Mouse (Mus musculus): Measurements from ENCODE around the gene Lpcat1.

Gene Lpcat1

GRCm38 (mm10) chr13:73536824-73537223 is 69.8 kb downstream of the Lpcat1 start:
- DNase-seq (ENCODE audit: low spot score) = no peak

- DNase-seq (ENCODE audit: low spot score) = no peak
Observed at GRCm38 (mm10) chr13:73564201-73564600, 97.2 kb downstream of the Lpcat1 start.

Data from ovary, postnatal 14 days (tissue).